8 mouse cellular contexts compared by ENCODE assay signal in genomic region chr2:71054716-71055115, GRCm38 (mm10). TPM values are rescaled to one million over a fixed set of nuclear protein-coding genes. Genes with fewer than 3 reads are reported as not detected.
DNase-seq lines count a peak whose midpoint lies in the region; ATAC-seq lines count a peak whose summit lies in the region.

No protein-coding gene starts in this region.

- H3K4me2 ChIP-seq in kidney, embryonic 15.5 days, result peak overlapping the region; percentile 74
- H3K4me2 ChIP-seq in hindbrain, embryonic 13.5 days, result peak overlapping the region; percentile 70
- peak overlapping the region; percentile 83 for H3K4me2 ChIP-seq in midbrain, embryonic 16.5 days (ENCODE audit: low read length)

- WGBS in kidney, embryonic 15.5 days, result 41% methylated on average over 9 of the region's 9 CpGs
- WGBS in hindbrain, embryonic 13.5 days, result 47% methylated on average over 9 of the region's 9 CpGs
- 44% methylated on average over 9 of the region's 9 CpGs for WGBS in midbrain, embryonic 16.5 days

- H3K4me3 ChIP-seq in kidney, embryonic 15.5 days (replicated peaks), result peak overlapping the region; percentile 86
- peak overlapping the region; percentile 81 for H3K4me3 ChIP-seq in hindbrain, embryonic 13.5 days
- H3K4me3 ChIP-seq in midbrain, embryonic 16.5 days (ENCODE audit: low read depth, low read length), result peak overlapping the region; percentile 57

- H3K9me3 ChIP-seq in kidney, embryonic 15.5 days (replicated peaks), result no peaks in the 10 kb centered on the region
- H3K9me3 ChIP-seq in hindbrain, embryonic 13.5 days, result no peaks in the 10 kb centered on the region
- H3K9me3 ChIP-seq in midbrain, embryonic 16.5 days (replicated peaks; ENCODE audit: control insufficient read depth, low read length, poor library complexity, severe bottlenecking), result no peaks in the 10 kb centered on the region

- no peak for ATAC-seq in kidney, embryonic 15.5 days (replicated peaks; ENCODE audit: low FRiP score)
- ATAC-seq in hindbrain, embryonic 13.5 days (ENCODE audit: low FRiP score), result no peak
- no peak for ATAC-seq in midbrain, embryonic 16.5 days

- peaks cover 13% of the 10 kb centered on the region for H3K4me1 ChIP-seq in kidney, embryonic 15.5 days
- H3K4me1 ChIP-seq in hindbrain, embryonic 13.5 days (replicated peaks), result peaks cover 14% of the 10 kb centered on the region
- peaks cover 10% of the 10 kb centered on the region for H3K4me1 ChIP-seq in midbrain, embryonic 16.5 days (ENCODE audit: control insufficient read depth, insufficient read depth, low read length)

- peaks cover 16% of the 10 kb centered on the region for H3K36me3 ChIP-seq in kidney, embryonic 15.5 days
- H3K36me3 ChIP-seq in hindbrain, embryonic 13.5 days, result peaks cover 10% of the 10 kb centered on the region
- 0 out of 2 replicates have a peak, but pooled peaks cover 3% of the 10 kb centered on the region for H3K36me3 ChIP-seq in midbrain, embryonic 16.5 days (ENCODE audit: control insufficient read depth, insufficient read depth, low read length)

- peak overlapping the region; percentile 71 for H3K9ac ChIP-seq in kidney, embryonic 15.5 days
- H3K9ac ChIP-seq in hindbrain, embryonic 13.5 days, result peak overlapping the region; percentile 80
- H3K9ac ChIP-seq in midbrain, embryonic 16.5 days (ENCODE audit: low read depth, low read length), result peak overlapping the region; percentile 69

- no peak overlapping the region for H3K27ac ChIP-seq in kidney, embryonic 15.5 days
- H3K27ac ChIP-seq in hindbrain, embryonic 13.5 days, result no peak overlapping the region
- no peak overlapping the region for H3K27ac ChIP-seq in midbrain, embryonic 16.5 days (ENCODE audit: low read length)

- DNase-seq in kidney, adult 11 months, result no peak
- DNase-seq in adipocyte (ENCODE audit: low spot score), result peak; percentile 18
- no peak for DNase-seq in left cerebral cortex, adult 18-20 months (ENCODE audit: low spot score in 2 of 2)
- DNase-seq in T-cell, adult 2 months (ENCODE audit: low spot score), result no peak
- DNase-seq in frontal cortex, postnatal 36 days (ENCODE audit: low spot score in 2 of 2), result no peak

- H3K27me3 ChIP-seq in kidney, embryonic 15.5 days, result no peaks in the 10 kb centered on the region
- H3K27me3 ChIP-seq in hindbrain, embryonic 13.5 days, result no peaks in the 10 kb centered on the region
- H3K27me3 ChIP-seq in midbrain, embryonic 16.5 days (ENCODE audit: control insufficient read depth, insufficient read depth, low read depth, low read length), result no peaks in the 10 kb centered on the region

RNA-seq across cellular contexts. Expression of gene Dcaf17, which starts 0.4 kb away (rescaled TPM):
- 33.2 and 35.8 TPM in 2 replicates for polyA plus RNA-seq in kidney, embryonic 15.5 days (2015; fragmentation: Nextera tagmentation; extraction: Ambion mirVana)
- 34.0 and 35.8 TPM in 2 replicates for polyA plus RNA-seq in hindbrain, embryonic 13.5 days (2015; fragmentation: Nextera tagmentation; extraction: Ambion mirVana)
- polyA plus RNA-seq in midbrain, embryonic 16.5 days (2015; fragmentation: Nextera tagmentation; extraction: Ambion mirVana), result 31.2 and 33.2 TPM in 2 replicates
- 10 to 100 TPM; 11.5 to 16.0 TPM for total RNA-seq in left cerebral cortex, adult 18-20 months (2021)

RNA-seq across cellular contexts. Expression of gene Mettl8, which starts 0.7 kb away (rescaled TPM):
- polyA plus RNA-seq in kidney, embryonic 15.5 days (2015; fragmentation: Nextera tagmentation; extraction: Ambion mirVana), result 17.5 and 19.5 TPM in 2 replicates
- polyA plus RNA-seq in hindbrain, embryonic 13.5 days (2015; fragmentation: Nextera tagmentation; extraction: Ambion mirVana), result 15.7 and 16.4 TPM in 2 replicates
- polyA plus RNA-seq in midbrain, embryonic 16.5 days (2015; fragmentation: Nextera tagmentation; extraction: Ambion mirVana), result 11.2 and 12.6 TPM in 2 replicates
- 10 to 100 TPM; 14.5 to 15.6 TPM for total RNA-seq in left cerebral cortex, adult 18-20 months (2021)
